Mouse (Mus musculus): ENCODE data around the gene Hoxc11. TPM values are rescaled to one million over a fixed set of nuclear protein-coding genes. Genes with fewer than 3 reads are reported as not detected.

Gene Hoxc11
- total RNA-seq, 2 experiments from 2014 or later = not detected

GRCm38 (mm10) chr15:102934897-102935296 lies 19.3 kb upstream of the Hoxc11 start:
- no peak for DNase-seq (ENCODE audit: low spot score in 2 of 2)
- intact Hi-C loops (cut with DNase I) = no loop called here

- intact Hi-C loops (cut with DNase I) = no loop called here
- DNase-seq (ENCODE audit: low spot score in 2 of 2) = no peak
These were observed 17.8 kb upstream of the Hoxc11 start, which contains the start of gene Hoxc12 for GRCm38 (mm10) chr15:102936279-102936972. Hoxc12 (plus strand) TSS chr15:102936757.

- intact Hi-C loops (cut with DNase I) = no loop called here
- no peak for DNase-seq (ENCODE audit: low spot score in 2 of 2)
These were observed 17.1 kb upstream of the Hoxc11 start for GRCm38 (mm10) chr15:102937036-102937666.

GRCm38 (mm10) chr15:102939256-102940155 lies 14.7 kb upstream of the Hoxc11 start:
- intact Hi-C loops (cut with DNase I) = no loop called here
- DNase-seq (ENCODE audit: low spot score in 2 of 2) = no peak

GRCm38 (mm10) chr15:102942739-102943467 lies 11.3 kb upstream of the Hoxc11 start:
- intact Hi-C loops (cut with DNase I) = no loop called here
- no peak for DNase-seq (ENCODE audit: low spot score in 2 of 2)

- intact Hi-C loops (cut with DNase I) = no loop called here
- DNase-seq (ENCODE audit: low spot score in 2 of 2) = no peak
These were observed 10.8 kb upstream of the Hoxc11 start for GRCm38 (mm10) chr15:102943468-102943813.

GRCm38 (mm10) chr15:102945185-102946077 lies 8.8 kb upstream of the Hoxc11 start:
- intact Hi-C loops (cut with DNase I) = no loop called here
- DNase-seq (ENCODE audit: low spot score in 2 of 2) = no peak

GRCm38 (mm10) chr15:102947276-102947675 lies 7.0 kb upstream of the Hoxc11 start:
- intact Hi-C loops (cut with DNase I) = no loop called here

GRCm38 (mm10) chr15:102948842-102949241 lies 5.4 kb upstream of the Hoxc11 start:
- no peak for DNase-seq (ENCODE audit: low spot score in 2 of 2)
- intact Hi-C loops (cut with DNase I) = no loop called here

More at GRCm38 (mm10) chr15:102947276-102947675, 7.0 kb upstream of the Hoxc11 start:
- no peak for DNase-seq (ENCODE audit: low spot score in 2 of 2)

GRCm38 (mm10) chr15:102949696-102950095 lies 4.5 kb upstream of the Hoxc11 start:
- intact Hi-C loops (cut with DNase I) = no loop called here
- no peak for DNase-seq (ENCODE audit: low spot score in 2 of 2)

GRCm38 (mm10) chr15:102950877-102951276 lies 3.4 kb upstream of the Hoxc11 start:
- intact Hi-C loops (cut with DNase I) = no loop called here
- no peak for DNase-seq (ENCODE audit: low spot score in 2 of 2)

- intact Hi-C loops (cut with DNase I) = no loop called here
- DNase-seq (ENCODE audit: low spot score in 2 of 2) = no peak
These were observed 666 bp upstream of the Hoxc11 start for GRCm38 (mm10) chr15:102953561-102953960.

- intact Hi-C loops (cut with DNase I) = no loop called here
- no peak for DNase-seq (ENCODE audit: low spot score in 2 of 2)
These were observed 768 bp downstream of the Hoxc11 start for GRCm38 (mm10) chr15:102955007-102955382.

GRCm38 (mm10) chr15:102955833-102956640 lies 1.8 kb downstream of the Hoxc11 start:
- intact Hi-C loops (cut with DNase I) = no loop called here
- no peak for DNase-seq (ENCODE audit: low spot score in 2 of 2)

- intact Hi-C loops (cut with DNase I) = no loop called here
- DNase-seq (ENCODE audit: low spot score in 2 of 2) = no peak
These were observed 2.7 kb downstream of the Hoxc11 start for GRCm38 (mm10) chr15:102956906-102957305.

- no peak for DNase-seq (ENCODE audit: low spot score in 2 of 2)
- intact Hi-C loops (cut with DNase I) = loop anchor here (10.0 kb wide), 1 partner anchor 265 kb away; no protein-coding TSS in a partner anchor
These were observed 5.5 kb downstream of the Hoxc11 start for GRCm38 (mm10) chr15:102959663-102960191.

- DNase-seq (ENCODE audit: low spot score in 2 of 2) = no peak
- intact Hi-C loops (cut with DNase I) = loop anchor here (10.0 kb wide), 1 partner anchor 267 kb away; no protein-coding TSS in a partner anchor
These were observed 7.5 kb downstream of the Hoxc11 start for GRCm38 (mm10) chr15:102961728-102962127.

All from left cerebral cortex, postnatal 14 days (tissue).